Mouse (Mus musculus) megakaryocyte progenitor cell, adult 5-6 weeks (primary cell): ENCODE measurements around the gene Acly. TPM values are rescaled to one million over a fixed set of nuclear protein-coding genes. Genes with fewer than 3 reads are reported as not detected.

Experiments used
- ATAC-seq: replicated peaks from 2 replicates; pipeline ENCODE4 v1.8.0; 2016; ENCODE audit warnings: mild to moderate bottlenecking, moderate TSS enrichment, inconsistent platforms; ENCODE audit not compliant: poor library complexity
- total RNA-seq, 2 experiments: library from RNA; stranded (forward) in 1 of 2; stranded (reverse) in 1 of 2; fragments of 157-497, 149-512 nt in 1 of 2; fragments of 200-1000 nt in 1 of 2; gene quantifications; 2 replicates each; pipeline versions ENCODE4 v1.2.3 to v1.2.4; 2015 to 2017

Gene Acly
- 80.4 and 81.7 TPM in 2 replicates for total RNA-seq (2015)
- 89.1 and 101 TPM in 2 replicates for total RNA-seq (2017)

DNA sequence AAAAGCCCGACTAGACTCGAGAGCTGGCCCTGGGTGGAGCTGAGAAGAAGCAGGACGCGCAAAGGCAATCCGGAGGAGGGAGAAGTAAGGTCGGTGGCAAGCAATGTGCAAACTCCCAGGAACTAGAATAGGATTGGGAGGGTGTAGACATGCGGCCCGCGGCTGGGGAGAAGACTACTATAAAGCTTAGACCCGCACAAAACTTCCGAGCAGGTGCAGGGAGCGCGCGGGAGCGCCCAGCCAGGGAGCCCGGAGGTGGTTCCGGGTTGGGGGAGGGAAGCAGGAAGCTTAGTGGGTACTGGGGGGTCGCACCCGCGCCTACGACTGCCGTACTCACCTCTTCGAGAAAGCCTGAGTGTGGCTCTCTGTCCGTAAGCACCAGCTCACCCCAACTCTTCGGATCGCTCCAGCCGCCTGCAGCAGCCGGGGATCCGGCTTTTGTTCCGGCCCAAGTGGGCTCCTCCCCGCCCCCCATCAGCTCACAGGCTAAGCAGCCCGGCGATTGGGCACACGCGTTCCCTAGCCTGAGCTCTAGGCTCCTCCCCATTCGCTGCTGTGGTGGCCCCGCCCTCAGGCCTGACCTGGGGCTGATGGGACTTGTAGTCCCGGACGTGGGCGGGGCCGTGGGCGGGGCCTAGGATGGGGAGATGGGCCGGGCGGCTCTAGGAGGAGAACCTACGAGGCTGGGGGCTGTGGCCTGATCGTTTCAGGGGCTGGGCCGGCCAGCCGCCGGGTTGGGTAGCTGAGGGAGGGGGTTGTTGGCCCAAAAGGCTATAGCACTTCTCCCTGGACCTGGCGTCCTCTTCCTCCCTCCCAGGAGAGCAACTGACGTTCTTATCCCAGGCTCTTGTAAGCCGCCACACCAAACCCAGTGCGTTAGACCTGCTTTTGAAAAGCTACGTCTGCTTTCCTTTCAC is at the start of gene Acly:
Acly (minus strand) TSS at position 543 of the 917 bp plus-strand sequence.
- peak; percentile 93 for ATAC-seq

DNA sequence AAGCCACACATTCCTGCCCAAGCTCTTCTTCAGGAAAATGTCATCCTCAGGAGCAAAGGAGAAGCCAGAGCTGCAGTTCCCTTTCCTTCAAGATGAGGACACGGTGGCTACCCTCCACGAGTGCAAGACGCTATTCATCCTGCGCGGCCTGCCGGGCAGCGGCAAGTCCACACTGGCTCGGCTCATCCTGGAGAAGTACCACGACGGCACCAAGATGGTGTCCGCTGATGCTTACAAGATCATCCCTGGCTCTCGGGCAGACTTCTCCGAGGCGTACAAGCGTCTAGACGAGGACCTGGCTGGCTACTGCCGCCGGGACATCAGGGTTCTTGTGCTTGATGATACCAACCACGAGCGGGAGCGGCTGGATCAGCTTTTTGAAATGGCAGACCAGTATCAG is 48.5 kb upstream of the Acly start:
- ATAC-seq: no peak

DNA sequence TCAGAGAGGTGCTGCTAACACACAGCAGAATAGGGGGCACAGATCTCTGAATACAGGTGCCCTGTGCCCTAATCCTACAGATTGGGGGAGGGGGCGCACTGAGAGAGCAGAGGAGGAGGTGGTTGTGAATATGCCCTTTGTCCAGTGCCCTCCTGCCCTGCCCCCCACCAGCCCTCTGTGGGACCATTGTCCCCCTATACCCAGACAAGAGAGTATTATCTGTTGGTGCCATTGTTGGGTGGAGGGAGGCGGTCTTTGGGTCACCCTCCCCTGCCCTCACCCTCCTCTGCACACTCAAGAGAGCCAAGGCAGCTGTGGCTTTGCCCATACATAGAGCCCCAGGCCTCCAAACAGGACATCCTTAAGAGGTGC is 47.7 kb upstream of the Acly start:
- ATAC-seq: peak; percentile 14; the same call in 1 of the 2 replicates

DNA sequence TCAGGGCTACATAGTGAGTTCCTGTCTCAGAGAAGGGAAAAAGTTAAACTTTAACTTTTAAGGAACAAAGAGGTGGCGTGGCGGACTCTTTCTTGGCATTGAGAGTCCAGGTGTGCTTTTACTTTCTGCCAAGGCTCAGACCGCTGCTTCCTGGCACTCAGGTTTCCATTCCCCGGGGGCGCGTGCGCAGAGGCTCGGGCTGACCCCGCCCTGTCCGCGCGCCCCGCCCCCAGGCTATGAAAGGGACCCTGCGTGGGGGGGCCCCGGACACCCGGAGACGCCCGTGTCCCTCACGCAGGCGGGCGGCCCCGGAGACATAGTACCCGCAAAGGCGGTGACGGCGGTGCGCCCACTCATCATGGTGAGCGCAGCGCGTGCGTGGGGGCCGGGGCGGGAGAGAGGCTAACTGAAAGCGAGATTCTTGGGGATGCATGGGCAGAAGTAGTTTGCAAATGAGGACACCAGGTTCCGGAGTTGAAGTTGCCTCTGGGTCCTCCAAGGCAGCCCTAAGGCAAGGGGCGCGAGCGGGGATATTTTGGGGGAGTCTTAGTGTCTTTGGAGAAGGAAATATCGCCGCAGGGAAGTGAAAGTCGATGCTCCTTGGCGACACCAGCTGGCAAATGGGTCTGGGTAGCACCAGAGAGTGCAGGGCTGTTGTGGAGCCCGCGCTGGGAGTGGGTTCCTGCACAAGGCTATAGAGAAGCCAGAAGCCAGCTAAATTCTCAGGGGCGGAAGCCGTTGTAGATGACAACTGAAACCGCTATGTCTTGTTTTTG is 47.1 kb upstream of the Acly start, which contains the start of gene Cnp:
Cnp (plus strand) TSS at position 197 of the 776 bp plus-strand sequence.
- peak; percentile 47 for ATAC-seq

DNA sequence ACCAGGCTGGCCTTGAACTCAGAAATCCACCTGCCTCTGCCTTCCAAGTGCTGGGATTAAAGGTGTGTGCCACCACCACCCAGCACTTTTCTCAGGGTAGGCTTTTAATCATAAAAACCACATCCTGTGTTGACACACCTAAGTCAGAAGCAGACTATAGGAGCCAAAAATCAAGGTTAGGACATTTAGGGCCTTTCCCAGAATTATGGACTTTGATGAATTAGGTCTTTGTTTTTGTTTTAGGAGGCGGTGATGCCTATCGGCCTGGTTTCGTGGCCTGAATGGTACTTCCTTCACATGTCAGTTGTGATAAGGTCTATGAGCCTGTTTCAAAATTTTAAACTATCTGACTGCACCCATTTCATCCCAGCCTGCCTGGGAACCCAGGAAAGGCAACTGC is 46.4 kb upstream of the Acly start:
- ATAC-seq: no peak

DNA sequence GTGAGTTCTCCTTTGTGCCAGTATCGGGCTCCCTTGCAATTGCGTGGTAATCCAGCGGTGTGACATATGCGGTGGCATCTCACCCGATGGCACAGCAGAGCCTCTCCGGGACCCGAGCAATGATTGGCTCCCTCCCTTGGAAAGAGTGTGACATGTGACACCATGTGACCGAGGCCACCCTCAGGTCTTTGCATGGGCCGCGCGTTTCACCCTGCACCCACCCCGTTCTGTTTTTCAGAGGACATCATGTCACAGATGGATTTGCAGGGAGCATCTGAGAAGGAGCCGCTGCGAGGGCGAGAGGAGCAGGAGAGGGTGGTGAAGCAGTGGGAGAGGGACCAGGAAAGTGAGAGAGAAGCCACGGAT is 43.4 kb upstream of the Acly start:
- ATAC-seq: peak; percentile 41

DNA sequence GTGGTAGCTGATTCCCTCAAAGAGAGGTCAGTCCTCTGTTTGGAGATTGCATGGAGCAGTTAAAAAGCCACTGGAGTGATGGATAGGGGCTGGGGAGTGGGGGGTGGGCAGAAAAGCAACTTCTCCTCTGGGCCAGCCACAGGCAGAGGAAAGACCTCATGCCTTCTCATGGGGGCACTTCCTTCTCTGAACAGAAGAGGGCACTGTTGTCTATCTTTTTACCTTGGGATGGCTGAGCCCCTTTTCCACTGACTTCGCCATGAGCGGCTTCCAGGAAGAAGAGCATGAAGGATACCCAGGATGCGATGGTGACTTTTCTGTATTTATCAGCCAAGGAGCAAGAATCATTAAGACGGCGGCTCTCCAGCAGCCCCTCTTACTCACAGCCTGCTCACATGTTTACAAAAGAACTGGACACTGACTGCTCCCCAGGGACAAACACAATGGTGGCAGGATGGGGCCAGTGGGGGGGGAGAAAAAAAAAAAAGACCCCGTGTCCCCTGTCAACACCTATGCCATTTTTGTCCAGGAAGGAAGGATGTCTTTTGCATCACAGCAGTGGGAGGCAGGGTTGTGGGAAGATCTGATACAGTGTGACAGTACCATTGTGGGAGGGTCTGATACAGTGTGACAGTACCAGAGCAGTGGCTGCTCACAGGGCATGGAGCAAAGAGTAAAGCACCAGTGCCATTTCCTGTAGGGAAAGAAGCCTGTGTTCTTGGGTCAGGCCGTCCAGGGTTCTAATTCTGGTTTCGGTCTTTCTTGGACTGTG is 42.8 kb upstream of the Acly start:
- ATAC-seq: peak; percentile 64

DNA sequence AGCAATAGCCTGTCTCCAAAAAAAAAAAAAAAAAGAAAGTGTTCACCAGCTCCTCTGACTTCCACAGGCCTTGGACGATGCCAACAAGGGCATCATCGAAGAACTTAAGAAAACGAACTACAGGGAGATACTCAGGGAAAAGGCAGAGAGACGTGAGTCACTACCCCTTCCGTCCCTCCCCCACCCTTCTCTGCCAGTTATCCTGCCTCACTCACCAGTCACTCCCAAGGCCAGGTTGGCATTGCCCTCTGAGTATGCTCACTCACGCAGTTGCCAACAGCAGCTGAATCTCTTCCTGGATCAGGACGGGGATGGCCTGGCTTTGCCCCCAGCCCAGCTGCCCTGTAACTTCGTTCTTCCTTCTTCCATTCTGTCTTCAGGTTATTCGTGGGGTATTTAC is 42.0 kb upstream of the Acly start:
- no peak for ATAC-seq

DNA sequence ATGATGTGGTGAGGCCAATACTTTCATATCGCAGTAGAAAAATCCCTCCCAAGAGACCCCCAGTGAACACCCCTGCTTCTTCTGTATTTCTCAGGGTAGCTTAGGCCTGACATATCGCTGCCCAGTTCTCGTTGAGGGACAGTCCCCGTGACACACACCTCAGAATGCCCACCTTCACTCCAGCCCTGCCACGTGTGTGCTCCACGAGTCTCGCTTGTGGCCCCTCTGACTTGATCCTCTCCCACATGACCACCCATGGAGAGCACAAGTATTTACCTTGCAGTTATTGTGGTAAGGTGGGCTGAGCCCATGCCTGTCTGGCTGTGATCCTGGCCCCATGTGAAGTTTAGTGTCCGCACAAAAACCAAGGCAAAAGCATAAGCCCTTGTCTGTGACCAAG is 40.9 kb upstream of the Acly start:
- ATAC-seq: no peak

DNA sequence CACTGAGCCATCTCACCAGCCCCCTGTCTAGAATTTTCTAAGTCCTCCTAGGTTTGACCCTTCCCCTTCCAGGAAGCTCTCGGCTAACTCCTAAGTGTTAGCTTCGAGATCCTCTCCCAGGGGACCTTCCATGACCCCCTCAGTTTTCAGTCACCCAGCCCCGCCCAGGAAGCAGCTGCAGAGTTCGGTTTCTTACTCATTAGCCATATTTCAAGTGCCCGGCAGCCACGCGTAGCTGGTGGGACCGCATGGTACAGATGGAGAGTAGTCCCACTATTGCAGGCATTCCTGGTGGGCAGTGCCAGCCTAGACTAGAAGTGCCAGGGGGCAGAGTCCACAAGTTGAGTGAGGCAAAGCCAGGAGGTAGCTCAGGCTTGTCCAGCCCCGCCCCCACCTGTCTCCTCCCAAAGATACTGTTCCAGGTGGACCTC is 40.0 kb upstream of the Acly start:
- peak; percentile 21; the same call in 1 of the 2 replicates for ATAC-seq

DNA sequence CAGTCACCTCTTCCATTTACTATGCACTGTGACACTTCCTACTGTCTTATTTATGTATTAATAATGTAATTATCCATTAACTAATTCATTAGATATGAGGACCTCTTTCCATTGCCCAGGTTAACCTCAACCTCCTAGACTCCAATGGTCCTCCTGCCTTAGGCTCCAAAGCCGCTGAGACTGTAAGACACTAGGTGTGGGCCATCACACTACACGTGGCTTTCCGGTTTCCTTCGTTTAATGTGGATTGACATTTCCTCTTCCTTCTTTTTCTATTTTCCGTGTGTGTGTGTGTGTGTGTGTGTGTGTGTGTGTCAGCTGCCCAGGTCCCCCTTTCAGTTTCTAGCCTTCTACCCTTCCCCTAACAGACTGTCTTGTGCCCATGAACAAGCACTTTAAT is 39.4 kb upstream of the Acly start:
- no peak for ATAC-seq

DNA sequence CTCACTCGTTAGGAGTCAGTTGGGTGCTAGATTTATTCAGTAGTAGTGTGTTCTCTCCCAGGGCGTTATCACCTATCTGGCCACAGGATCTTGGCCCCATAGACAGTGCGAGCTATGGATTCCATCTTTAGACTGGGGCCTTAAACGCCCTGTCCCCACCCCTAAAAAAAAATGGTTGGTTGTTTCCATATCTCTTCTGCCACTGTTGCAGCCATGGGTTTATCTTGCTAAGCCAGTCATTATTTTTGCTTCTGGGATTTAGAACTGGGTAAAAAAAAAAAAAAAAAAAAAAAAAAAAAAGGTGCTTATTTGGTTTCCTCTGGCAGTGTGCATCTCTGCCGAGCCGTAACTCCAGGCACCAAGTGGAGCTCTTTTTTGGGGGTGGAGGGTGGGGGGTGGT is 36.9 kb upstream of the Acly start:
- peak; percentile 62 for ATAC-seq

DNA sequence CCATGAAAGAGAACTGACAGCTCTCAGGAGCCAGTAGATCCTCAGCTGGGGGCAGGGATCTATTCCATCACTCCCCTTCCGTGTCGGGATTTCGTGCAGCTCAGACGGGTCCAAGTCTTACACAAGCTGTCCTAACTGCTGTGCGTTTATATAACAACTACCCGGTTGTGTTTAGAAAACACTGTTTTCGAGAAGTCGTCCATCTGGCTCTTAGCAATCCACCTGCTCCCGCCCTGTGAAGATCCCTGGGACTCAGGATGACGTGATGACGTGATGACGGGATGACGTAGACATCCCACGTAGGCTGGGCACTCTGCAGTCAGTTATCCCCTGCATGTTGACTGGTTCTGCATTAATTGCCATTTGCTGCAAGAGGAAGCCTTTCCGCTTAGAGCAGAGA is 36.5 kb upstream of the Acly start:
- ATAC-seq: no peak

DNA sequence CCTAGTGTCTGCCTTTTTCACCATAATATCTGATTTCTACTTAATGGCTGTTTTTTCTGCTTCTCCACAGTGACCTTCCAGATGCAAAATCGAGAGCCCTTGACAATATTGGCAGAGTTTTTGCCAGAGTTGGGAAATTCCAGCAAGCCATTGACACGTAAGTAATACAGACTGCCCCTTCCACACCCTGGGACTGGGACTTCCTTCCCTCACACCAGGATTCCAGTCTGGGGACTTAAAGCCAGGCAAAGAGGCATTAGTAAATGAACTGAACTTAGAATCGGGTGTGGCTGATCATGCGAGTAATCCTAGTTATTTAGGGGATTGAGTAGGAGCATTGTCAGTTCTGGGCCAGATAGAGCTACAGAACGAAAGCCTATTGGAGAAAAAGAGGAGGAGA is 33.9 kb upstream of the Acly start:
- no peak for ATAC-seq

DNA sequence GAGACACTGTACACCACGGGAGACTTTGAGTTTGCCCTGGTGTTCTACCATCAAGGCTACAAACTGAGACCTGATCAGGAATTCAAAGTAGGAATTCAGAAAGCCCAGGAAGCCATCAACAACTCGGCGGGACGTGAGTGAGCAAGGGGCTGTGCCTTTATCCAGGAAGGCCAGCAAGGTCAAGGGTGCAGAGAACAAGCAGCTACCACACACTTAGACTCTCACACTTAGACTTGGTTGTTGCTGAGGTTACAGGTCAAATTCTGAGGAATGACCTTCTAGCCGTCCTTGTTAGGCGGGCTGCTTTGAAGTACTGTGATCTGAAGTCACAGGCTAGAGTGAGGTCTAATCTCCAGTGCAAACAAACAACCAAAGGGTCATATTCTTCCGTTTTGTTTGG is 31.7 kb upstream of the Acly start:
- no peak for ATAC-seq

DNA sequence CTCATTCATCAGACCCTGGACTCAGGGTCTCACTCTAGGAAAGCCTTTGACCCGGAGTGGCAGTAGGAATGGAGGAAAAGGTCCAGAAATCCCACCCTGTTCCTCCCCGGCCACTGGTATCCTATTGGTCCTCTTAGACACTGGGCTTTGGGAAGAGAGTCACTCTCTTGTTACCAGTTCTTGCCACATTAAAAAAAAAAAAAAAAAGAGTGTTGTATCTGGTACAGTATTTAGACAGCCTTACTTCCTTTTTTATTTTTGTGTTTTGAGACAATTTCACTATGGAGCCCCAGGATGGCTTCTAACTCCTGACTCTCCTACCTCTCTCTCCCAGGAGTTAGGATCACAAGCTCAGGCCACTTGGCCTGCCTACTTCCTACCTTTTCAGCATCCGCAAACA is 29.8 kb upstream of the Acly start:
- no peak for ATAC-seq

DNA sequence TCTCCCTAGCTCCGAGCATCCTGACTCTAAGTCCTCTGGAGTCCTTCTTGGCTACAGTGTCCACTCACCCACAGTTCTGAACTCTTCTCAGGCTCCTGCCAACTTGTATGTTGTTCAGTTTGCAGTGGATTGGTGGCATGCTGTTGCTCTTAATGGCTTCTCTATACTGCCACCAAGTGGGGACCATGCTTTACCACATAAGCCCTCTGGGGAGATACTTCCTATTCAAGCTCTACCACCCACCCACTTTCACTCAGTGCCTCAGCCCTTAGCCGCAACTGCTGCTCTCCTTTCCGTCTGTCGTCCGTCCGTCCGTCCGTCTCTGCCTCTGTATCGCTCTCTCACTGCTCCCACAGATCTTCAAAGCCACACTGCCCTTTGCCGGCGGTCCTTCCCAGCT is 27.8 kb upstream of the Acly start:
- ATAC-seq: peak; percentile 99

DNA sequence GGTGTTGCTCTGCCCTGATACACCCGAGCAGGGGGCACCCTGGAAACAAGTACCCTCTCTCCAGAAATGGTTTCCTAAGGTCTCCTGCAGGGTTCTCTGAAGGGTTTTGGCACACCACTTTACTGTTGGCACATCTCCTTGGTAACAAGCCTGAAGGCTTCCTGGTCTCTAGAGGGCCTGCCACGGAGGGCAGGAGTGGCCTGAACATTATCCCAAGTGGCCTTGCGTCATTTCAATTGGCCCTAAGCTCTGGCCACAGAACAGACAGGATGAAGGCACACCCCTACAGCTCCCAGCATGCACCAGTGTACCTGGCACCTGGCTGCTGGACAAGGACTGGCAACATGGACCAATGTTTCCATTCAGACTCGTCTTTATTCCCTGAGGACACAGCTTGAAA is 25.0 kb upstream of the Acly start:
- ATAC-seq: no peak

DNA sequence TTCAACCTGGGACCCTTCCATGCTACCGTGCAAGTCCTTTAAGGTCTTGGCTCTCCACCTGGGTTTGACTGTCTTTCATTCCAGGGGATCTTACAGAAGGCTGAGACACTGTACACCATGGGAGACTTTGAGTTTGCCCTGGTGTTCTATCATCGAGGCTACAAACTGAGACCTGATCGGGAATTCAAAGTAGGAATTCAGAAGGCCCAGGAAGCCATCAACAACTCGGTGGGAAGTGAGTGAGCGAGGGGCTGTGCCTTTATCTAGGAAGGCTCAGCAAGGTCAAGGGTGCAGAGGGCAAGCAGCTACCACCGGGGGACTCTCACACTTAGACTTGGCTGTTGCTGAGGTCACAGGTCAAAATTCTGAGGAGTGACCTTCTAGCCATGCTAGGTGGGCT is 22.3 kb upstream of the Acly start:
- ATAC-seq: no peak

DNA sequence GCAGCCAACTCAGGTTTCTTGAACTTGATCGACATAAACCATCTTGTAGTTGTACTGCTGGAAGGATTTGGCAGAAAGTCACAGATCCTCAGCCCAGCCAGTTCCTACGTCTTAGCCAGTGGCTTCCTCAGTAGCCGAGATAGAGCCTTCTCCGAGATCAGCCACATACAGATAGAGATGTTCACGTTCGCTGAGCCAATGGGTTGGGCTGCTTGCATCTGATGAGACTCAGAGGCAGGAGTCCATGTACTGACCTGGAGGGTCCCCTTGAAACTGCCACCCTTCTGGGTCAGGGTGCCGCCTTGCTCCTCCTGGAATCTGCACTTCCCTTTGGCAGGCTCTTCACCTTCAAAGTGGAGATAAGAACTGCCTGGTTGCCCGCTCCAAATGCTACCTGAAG is 21.7 kb upstream of the Acly start:
- ATAC-seq: no peak

DNA sequence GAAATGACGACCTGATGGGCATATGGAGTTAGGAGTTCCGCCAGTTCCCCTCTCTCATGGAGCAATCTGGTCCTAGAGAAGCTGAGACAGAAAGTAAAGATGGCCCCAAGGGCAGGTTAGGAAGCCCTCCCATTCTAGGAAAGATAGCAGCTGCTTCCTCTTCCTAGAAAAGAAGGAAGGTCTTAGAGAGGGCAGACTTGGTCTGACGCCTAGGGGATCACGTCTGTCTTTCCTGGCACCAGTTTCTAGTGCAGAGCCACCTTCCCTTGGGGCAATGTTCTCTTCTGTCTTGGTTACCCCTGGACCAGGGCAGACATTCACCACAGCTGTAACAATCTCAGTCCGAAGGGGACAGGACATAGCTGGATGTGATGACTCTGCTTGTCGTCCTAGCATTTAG is 20.3 kb upstream of the Acly start:
- no peak for ATAC-seq
